Mouse (Mus musculus): ENCODE data around the gene Lypd6b. TPM values are rescaled to one million over a fixed set of nuclear protein-coding genes. Genes with fewer than 3 reads are reported as not detected.

The Lypd6b gene
- total RNA-seq, 2 experiments from 2014 or later: 2.9 to 3.6 TPM

DNA sequence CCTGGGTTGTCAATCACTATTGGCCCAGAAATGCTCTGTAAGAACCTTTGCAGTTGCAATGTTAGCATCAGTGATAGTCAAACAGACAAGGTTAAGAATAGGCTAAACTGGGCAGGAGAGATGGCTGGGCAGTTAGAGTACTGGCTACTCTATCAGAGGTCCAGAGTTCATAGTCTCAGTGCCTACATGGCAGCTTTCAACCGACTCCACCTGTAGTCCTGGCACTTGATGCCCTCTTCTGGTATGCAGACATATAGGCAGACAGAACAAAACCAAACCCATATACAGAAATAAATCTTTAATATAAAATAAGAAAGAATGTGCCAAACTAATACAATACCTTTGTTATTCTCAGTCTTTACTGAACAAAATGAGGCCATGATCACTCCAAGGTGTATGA, 83.5 kb downstream of the Lypd6b start:
- no peak for DNase-seq

DNA sequence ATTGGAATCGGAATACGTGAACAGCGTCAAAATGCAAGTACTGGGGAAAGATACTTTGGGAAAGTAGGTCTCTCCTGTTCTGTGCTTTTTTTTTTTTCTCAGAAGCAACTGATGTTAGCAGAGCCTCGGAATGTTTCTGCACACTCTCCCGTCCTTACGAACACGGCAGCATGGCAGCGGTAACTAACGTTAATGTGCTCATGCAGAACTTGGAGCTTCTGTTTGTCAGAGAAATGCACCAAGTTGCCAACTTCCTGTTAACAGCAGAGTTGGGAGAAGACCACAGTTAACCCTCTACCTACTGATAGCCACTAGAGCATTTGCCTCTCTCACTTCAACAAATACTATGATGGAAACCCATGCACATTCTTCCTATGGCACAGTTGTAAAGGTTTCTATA, 93.0 kb downstream of the Lypd6b start:
- DNase-seq: no peak

DNA sequence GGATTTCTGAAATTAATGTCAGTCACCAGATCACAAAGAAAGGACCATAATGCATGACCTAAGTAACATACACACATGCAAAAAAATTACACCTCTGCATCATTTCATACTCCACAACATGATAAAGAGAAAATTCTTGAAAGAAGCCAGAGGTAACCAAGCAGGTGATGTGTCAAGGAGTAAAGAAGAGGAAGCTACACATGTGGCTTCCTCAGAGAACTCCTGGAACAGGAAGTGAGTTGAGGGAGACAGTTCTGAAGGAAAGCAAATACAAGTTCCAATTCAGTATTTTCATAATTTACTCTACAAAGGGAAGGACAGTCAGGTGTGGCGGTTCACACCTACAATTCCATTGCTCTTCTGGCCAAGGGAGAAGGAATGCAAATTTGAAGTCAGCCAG, 93.5 kb downstream of the Lypd6b start:
- DNase-seq: no peak

DNA sequence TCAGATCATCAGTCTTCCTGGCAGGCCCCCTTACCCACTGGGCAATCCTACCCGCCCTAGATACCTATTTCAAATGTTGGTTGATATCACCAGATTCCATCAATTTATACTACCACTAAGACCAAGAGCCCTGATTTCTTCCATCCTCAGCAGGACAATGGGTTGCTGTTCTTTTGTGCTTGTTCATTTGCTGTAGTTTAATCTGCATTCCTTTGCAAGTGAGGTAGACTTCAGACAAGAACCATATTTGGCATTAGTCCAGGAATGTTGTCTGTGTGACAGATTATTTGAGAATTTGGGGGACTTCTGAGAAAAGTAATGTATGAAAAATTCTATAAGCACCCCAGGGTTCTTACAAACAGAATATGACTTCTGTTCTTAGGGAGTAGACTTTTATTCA, 95.0 kb downstream of the Lypd6b start:
- no peak for DNase-seq

GRCm38 (mm10) chr2:49883990-49884389, 96.5 kb downstream of the Lypd6b start:
- no peak for DNase-seq

DNA sequence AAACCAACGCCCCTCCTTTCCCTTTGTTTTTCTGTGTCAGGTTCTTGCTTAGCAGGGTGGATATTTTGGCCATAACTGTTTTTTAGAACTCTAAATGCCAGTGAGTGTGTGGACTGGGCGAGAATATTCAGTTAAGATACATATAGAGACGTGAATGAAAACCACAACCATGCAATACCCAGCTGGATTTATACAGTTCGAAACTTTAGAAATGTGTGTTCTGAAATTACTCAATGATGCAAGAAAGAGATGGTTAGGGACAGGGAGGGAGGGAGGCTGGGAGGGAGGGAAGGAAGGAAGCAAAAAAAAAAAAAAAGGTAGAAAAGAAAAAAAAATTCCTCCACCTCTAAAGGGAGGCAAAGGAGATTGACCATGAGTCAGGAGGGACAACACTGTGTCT, 98.7 kb downstream of the Lypd6b start:
- no peak for DNase-seq

- no peak for DNase-seq
Measured at GRCm38 (mm10) chr2:49888346-49888745, 100.9 kb downstream of the Lypd6b start.

GRCm38 (mm10) chr2:49890727-49891126, 103.2 kb downstream of the Lypd6b start:
- DNase-seq: no peak

DNA sequence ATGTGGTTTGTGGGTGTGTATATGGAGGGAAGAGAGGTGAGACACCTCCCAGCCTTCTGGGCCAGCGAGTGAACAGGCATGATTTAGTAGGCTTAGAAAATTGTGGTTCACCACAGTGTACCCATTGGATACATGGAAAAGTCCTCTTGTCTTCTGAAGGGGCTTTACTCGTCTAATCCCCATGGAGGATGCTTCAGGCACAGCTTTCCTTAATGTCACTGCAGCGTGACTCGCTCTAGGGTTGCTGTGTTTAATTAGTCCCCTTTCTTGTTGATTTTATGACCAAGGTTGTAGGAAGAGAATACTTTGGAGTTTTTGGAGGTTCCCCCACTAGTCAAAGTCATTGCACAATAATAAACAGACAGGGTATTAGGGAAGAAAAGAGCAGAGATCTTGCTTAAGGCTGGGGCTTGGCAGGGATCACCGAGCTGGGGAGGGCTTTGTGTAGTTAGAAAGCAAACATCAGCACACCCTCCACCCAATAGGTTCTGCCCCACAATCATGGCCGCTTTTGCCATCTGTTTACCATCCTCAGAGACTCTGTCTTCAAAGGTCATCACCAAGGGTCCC, 122.4 kb downstream of the Lypd6b start:
- DNase-seq: no peak

DNA sequence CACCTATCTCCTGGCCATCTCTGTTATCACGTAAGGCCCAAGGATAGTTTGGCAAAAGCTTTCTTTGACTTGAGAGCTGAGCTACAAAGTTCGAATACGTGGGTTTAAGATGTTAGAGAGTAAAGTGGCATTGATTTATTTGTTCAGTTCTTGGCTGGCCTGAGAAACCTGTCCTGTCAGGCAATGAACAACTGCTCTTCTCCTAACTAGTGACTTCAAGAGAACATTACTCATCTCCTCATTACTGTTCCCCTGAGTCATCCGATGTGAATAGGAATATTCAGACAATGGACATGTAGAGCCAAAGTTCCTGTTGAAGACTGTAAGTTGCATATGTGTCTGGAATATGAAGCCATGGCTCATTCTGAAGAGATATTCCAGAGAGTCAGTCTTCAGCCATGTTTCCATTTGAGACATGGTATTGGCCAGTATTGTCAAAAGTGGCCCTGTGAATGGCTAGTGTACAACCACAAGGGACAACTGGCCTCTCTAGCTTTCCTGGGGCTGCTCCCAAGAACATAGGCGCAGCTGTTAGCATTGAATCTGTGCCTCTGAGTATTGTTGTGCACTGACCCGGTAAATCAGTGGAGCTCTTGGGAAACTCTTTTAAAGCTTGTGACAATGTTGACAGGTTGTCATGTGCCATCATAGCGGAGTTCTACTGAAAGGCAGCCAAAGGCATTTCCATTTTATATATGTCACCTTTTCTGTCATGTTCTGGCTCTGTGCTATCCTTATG, 124.0 kb downstream of the Lypd6b start:
- DNase-seq: no peak

DNA sequence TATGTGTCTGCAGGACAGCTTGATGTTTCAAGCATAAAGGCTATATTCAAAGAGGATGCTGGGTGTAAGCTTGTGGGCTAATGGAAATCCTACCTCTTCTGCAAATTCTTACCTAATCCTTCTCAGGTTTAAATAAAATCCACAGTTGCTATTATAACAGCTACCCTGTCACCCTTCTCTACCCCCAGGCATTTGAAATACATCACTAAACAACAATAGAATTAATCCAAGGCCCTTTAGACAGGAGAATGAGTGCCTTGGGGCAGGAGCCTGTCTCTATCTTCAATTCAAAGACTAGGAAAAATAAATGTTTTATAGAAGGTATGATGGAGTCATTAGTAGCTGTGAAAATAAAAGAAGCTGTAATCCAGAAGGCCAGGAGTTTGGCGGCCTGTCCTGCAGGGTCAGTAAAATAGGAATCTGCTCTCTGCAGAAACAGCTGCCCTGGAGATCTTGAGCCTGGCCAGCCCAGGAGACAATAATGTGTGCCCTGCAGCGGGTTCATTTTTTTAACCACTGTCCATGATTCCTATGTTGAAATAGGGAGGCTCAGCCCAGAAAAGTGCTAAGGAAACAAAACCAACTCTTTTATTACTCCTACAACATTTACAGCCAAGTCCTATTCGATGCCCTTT, 124.9 kb downstream of the Lypd6b start:
- DNase-seq: no peak

DNA sequence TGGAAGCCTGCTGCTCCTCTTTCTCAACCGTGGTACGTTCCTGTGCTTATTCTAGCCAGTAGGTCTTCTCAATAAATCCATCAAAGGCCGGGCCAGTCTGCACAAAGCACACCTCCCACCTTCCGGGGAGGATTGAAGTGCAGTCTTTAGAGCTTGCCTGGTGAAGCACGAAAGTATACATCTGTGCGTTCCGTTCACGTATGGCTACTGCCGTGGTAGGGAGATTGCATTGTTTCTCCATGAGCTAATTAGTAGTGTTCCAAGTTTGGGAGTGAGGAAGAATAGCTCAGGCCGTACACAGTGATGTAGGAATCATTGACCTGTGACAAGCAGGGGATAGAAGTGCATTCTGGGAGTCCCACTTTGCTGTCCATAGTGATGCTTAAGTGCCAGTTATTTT, 130.0 kb downstream of the Lypd6b start:
- DNase-seq: no peak

GRCm38 (mm10) chr2:49918132-49918531, 130.6 kb downstream of the Lypd6b start:
- no peak for DNase-seq

DNA sequence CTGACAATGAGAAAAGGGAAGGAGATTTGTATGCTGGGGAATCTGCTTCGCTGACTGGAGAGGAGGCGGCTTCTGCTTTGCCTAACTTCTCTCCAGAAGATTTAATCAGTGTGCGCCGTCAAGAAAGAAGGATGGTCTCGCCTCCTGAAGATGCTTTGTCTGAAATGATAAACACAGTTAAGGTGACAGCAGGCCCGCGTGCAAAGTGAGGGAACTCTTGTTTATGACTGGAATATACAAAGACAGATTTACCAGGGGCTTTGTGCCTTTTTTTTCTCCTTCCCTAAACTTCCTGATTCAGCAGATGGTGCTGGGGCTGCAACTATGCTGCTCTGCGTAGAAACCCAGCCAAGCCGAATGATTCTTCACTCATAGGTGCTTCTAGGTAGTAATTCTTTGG, 131.2 kb downstream of the Lypd6b start:
- peak in 1 of 2 experiments; percentile 9 for DNase-seq

DNA sequence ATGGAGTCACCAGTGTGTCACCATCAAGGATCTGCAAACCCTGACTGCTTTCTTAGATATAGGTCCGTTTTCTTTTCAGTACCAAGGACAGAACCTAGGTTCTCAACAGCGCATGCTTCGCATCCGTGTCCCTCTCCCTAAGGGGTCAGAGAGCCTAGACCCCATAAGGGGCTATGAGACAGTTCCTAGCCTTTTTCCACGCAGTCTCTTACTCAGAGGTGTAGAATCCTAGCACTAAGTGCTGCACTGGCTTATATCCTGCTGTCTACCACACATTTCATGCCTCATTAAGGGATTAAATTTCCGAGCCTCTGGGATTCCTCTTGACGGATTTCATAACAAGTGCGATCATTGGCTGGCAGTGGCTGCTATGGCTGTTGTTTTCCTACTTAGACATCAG, 134.5 kb downstream of the Lypd6b start:
- no peak for DNase-seq

GRCm38 (mm10) chr2:49922810-49923209, 135.3 kb downstream of the Lypd6b start:
- DNase-seq: no peak

DNA sequence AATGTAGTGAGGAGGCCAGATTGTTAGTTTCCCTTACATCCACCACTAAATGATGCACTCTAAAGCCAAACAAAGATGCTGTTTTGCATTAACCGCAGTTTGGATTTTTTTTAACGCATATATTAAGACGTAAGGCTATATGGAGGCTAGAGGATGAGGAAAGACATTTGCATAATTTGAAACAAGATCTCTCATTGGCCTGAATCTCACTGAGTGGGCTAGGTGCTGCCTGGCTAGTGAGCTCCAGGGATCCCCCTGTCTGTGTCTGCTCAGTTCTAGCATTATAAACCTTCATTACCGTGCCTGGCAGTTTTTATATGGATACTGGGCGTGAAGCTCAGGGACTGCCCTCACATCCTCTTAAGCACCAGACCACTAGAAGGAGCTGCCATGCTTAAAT, 138.7 kb downstream of the Lypd6b start:
- DNase-seq: no peak

GRCm38 (mm10) chr2:49927362-49927761, 139.9 kb downstream of the Lypd6b start:
- DNase-seq: no peak

DNA sequence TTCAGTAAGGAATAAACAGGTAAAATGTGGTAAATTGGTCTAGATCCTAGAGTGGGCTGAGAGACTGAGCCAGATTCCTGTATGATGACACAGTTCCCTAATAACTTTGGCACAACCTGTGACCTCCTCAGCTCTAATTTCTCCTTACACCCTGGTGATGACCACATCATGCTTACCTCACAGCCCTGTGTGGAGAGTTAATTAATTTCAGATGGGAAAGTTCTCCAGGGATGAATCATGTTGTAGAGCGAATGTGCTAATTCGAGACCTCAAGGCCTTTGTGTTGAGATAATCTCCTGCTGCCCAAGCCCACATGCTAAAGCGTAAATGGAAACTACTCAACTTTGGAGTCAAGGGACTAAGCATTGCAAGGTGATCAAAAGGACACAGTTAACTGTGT, 142.4 kb downstream of the Lypd6b start:
- DNase-seq: no peak

GRCm38 (mm10) chr2:49937621-49938020, 150.1 kb downstream of the Lypd6b start:
- no peak for DNase-seq

DNA sequence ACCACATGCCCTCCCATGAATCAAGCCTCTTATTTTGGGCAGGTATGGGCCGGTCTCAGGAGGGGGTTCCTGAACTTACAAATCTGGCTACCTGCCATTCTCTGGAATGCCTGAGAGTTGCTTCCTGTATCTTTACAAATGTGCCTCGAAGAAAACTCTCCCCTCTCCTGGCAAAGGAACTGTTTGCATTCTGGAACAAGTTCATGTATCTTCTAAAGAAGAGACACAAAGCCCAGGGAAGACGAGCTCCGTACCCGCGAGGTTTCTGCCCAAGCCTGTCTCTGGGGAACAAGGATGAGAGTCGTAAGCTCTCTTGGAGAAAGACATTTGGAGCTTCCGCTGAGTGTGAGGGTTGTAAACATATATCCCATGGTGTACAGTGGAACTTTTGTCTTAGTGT, 150.8 kb downstream of the Lypd6b start:
- no peak for DNase-seq

- no peak for DNase-seq
Measured at GRCm38 (mm10) chr2:49940372-49940771, 152.9 kb downstream of the Lypd6b start.

GRCm38 (mm10) chr2:49942100-49942499, 154.6 kb downstream of the Lypd6b start:
- no peak for DNase-seq

DNA sequence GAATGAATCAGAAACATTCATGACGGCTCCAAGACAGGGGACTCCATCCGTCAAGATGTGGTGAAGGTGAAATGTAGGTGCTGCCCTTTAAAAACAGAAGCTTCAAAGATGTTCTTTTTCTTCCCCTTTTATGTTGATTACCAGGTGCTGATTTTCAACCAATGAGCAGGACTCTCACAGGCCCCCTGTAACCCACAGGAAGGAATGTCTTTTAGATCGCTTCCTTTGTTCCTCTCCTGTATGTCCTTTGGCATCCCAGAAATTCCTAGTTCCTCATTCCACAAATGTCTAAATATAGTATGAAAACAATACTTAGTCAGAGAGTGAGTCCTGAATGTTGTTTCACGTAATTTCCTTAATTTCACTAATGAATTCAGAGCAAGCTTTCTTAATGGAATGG, 164.2 kb downstream of the Lypd6b start:
- DNase-seq: no peak
